ENCODE assay signal across 1 mouse cellular context in the genomic region with DNA sequence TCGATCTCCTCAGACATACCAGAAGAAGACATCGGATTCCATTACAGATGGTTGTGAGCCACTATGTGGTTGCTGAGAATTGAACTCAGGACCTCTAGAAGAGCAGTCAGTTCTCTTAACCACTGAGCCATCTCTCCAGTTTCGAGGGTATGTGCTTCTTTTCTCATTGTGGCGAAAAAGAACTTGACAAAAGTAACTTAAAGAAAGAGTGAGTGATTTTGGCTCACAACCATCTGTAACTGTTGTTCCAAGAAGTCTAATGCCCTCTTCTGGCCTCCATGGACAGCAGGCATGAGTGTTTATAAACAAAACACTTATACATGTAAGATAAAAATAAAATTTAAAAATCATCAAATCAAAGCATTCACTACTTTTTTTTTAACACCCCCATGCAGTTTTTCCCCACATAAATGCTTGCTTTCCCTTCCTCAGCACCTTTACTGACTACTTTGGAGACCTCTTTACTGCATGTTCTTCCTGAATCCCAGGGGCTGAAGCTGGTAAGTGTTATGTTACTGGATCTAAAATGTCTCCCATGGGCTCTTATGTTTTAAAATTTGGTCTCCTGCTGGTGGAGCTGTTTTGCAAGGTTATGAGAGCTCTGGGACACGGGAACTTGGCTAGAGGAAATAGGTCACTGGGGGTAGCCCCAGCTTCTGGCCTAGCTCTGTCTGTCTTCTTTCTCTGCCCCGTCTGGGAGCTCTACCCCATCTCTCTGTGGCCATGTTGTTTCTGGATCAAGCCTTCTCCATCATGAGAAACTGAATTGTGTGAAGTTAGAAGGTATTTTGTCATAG.
TF ChIP-seq lines count a peak whose summit lies in the region.

No protein-coding gene starts in this region.

TF ChIP-seq in CH12.LX, 34 proteins besides CTCF, POLR2A, EP300 and RAD21 (continued from another document):
- TF ChIP-seq SMC3 (IDR thresholded peaks at IDR 0.05; ENCODE audit: low read depth, low read length) (peak; percentile 55; the same call in 1 of the 2 replicates), ZC3H11A (IDR thresholded peaks at IDR 0.05; ENCODE audit: low read depth, low read length) (peak; percentile 25; the same call in 1 of the 2 replicates), ZMIZ1 (IDR thresholded peaks at IDR 0.05; ENCODE audit: low read depth, low read length) (no peak), E2F4 (IDR thresholded peaks at IDR 0.05; ENCODE audit: insufficient replicate concordance, low read depth, low read length) (no peak), MYC (IDR thresholded peaks at IDR 0.05; ENCODE audit: low read depth, low read length) (no peak), HCFC1 (IDR thresholded peaks at IDR 0.05; ENCODE audit: low read depth, low read length) (peak; percentile 26; the same call in 1 of the 2 replicates), CHD1 (IDR thresholded peaks at IDR 0.05; ENCODE audit: low read depth, low read length) (no peak), KAT2A (IDR thresholded peaks at IDR 0.05; ENCODE audit: insufficient replicate concordance, low read length) (no peak), TBP (conservative IDR thresholded peaks at IDR 0.05; ENCODE audit: low read depth, low read length) (peak; percentile 91), CHD2 (IDR thresholded peaks at IDR 0.05; ENCODE audit: low read length) (no peak), BHLHE40 (IDR thresholded peaks at IDR 0.05; ENCODE audit: low read depth, low read length) (no peak), POLR2AphosphoS2 (IDR thresholded peaks at IDR 0.05; ENCODE audit: low read depth, low read length) (no peak), NELFE (IDR thresholded peaks at IDR 0.05; ENCODE audit: low read depth, low read length) (0 out of 2 replicates have a peak, but pooled peaks have one; percentile 22)
